Mouse (Mus musculus): Measurements from ENCODE around the gene Exd1. TPM values are rescaled to one million over a fixed set of nuclear protein-coding genes. Genes with fewer than 3 reads are reported as not detected.

Exd1 gene
- polyA plus RNA-seq, 2 experiments: 0.12 to 0.14 TPM

GRCm38 (mm10) chr2:119581571-119581970, 34.1 kb upstream of the Exd1 start:
- WGBS (ENCODE audit: insufficient replicate concordance): 74% methylated on average over 3 of the region's 3 CpGs
- Histone ChIP-seq H3K9me3 (ENCODE audit: control insufficient read depth, low read length) (no peaks in the 10 kb centered on the region), H3K36me3 (replicated peaks; ENCODE audit: control insufficient read depth, insufficient read depth, low read depth) (no peaks in the 10 kb centered on the region; the same call in none of the 2 replicates), H3K4me3 (ENCODE audit: insufficient read depth in 1 of 2, low read depth in 2 of 2, low read length in 2 of 2) (no peak overlapping the region), H3K4me2 (ENCODE audit: low read depth) (no peak overlapping the region), H3K9ac (replicated peaks) (no peak overlapping the region), H3K4me1 (replicated peaks; ENCODE audit: control insufficient read depth in 2 of 2, insufficient read depth in 2 of 2, low read length in 1 of 2) (no peaks in the 10 kb centered on the region), H3K27ac (no peak overlapping the region), H3K27me3 (ENCODE audit: control insufficient read depth, insufficient read depth, low read length) (no peaks in the 10 kb centered on the region)
- DNase-seq (ENCODE audit: low read depth in 3 of 3, low spot score in 3 of 3) (no peak), ATAC-seq (ENCODE audit: insufficient read depth) (no peak)
- TF ChIP-seq EP300 (IDR thresholded peaks at IDR 0.05; ENCODE audit: low read depth) (no peak), CTCF (IDR thresholded peaks at IDR 0.05; ENCODE audit: low read depth) (no peak)

- no peak overlapping the region for H3K27ac ChIP-seq
- H3K27me3 ChIP-seq (ENCODE audit: control insufficient read depth, insufficient read depth, low read length): no peaks in the 10 kb centered on the region
- H3K4me2 ChIP-seq (ENCODE audit: low read depth): no peak overlapping the region
- no peaks in the 10 kb centered on the region for H3K9me3 ChIP-seq (ENCODE audit: control insufficient read depth, low read length)
- no peak overlapping the region for H3K4me3 ChIP-seq (ENCODE audit: insufficient read depth in 1 of 2, low read depth in 2 of 2, low read length in 2 of 2)
- H3K9ac ChIP-seq (replicated peaks): no peak overlapping the region
- no peak for DNase-seq (ENCODE audit: low read depth in 3 of 3, low spot score in 3 of 3)
- TF ChIP-seq CTCF (IDR thresholded peaks at IDR 0.05; ENCODE audit: low read depth): no peak
- no peak for TF ChIP-seq EP300 (IDR thresholded peaks at IDR 0.05; ENCODE audit: low read depth)
- WGBS (ENCODE audit: insufficient replicate concordance): 86% methylated on average over 1 of the region's 1 CpGs
- ATAC-seq (ENCODE audit: insufficient read depth): no peak
- H3K4me1 ChIP-seq (replicated peaks; ENCODE audit: control insufficient read depth in 2 of 2, insufficient read depth in 2 of 2, low read length in 1 of 2): 0 out of 4 replicates have a peak, but pooled peaks cover 0 to 2% of the 10 kb centered on the region in 2 experiments
- H3K36me3 ChIP-seq (replicated peaks; ENCODE audit: control insufficient read depth, insufficient read depth, low read depth): no peaks in the 10 kb centered on the region; the same call in none of the 2 replicates
These were observed 25.0 kb upstream of the Exd1 start for GRCm38 (mm10) chr2:119572471-119572870.

- Histone ChIP-seq H3K9ac (replicated peaks) (no peak overlapping the region), H3K27me3 (ENCODE audit: control insufficient read depth, insufficient read depth, low read length) (no peaks in the 10 kb centered on the region), H3K36me3 (replicated peaks; ENCODE audit: control insufficient read depth, insufficient read depth, low read depth) (no peaks in the 10 kb centered on the region), H3K4me2 (ENCODE audit: low read depth) (no peak overlapping the region), H3K4me1 (replicated peaks; ENCODE audit: control insufficient read depth in 2 of 2, insufficient read depth in 2 of 2, low read length in 1 of 2) (0 out of 4 replicates have a peak, but pooled peaks cover 0 to 2% of the 10 kb centered on the region in 2 experiments), H3K4me3 (ENCODE audit: insufficient read depth in 1 of 2, low read depth in 2 of 2, low read length in 2 of 2) (no peak overlapping the region), H3K9me3 (ENCODE audit: control insufficient read depth, low read length) (no peaks in the 10 kb centered on the region), H3K27ac (no peak overlapping the region)
- TF ChIP-seq CTCF (IDR thresholded peaks at IDR 0.05; ENCODE audit: low read depth) (no peak), EP300 (IDR thresholded peaks at IDR 0.05; ENCODE audit: low read depth) (no peak)
- DNase-seq (ENCODE audit: low read depth in 3 of 3, low spot score in 3 of 3) (no peak), ATAC-seq (ENCODE audit: insufficient read depth) (no peak)
- WGBS (ENCODE audit: insufficient replicate concordance): 78% methylated on average over 7 of the region's 7 CpGs
These were observed 18.9 kb upstream of the Exd1 start for GRCm38 (mm10) chr2:119566182-119566855.

GRCm38 (mm10) chr2:119565284-119565683, 17.9 kb upstream of the Exd1 start:
- H3K4me2 ChIP-seq (ENCODE audit: low read depth): no peak overlapping the region
- no peak for ATAC-seq (ENCODE audit: insufficient read depth)
- WGBS (ENCODE audit: insufficient replicate concordance): 74% methylated on average over 4 of the region's 4 CpGs

GRCm38 (mm10) chr2:119561794-119562193, 14.4 kb upstream of the Exd1 start:
- TF ChIP-seq EP300 (IDR thresholded peaks at IDR 0.05; ENCODE audit: low read depth): no peak
- TF ChIP-seq CTCF (IDR thresholded peaks at IDR 0.05; ENCODE audit: low read depth): no peak
- H3K27me3 ChIP-seq (ENCODE audit: control insufficient read depth, insufficient read depth, low read length): no peaks in the 10 kb centered on the region
- no peak overlapping the region for H3K27ac ChIP-seq
- H3K9ac ChIP-seq (replicated peaks): no peak overlapping the region
- H3K4me2 ChIP-seq (ENCODE audit: low read depth): no peak overlapping the region
- H3K4me1 ChIP-seq (replicated peaks; ENCODE audit: control insufficient read depth in 2 of 2, insufficient read depth in 2 of 2, low read length in 1 of 2): peaks cover 0 to 7% of the 10 kb centered on the region in 2 experiments; a peak in 2 of 4 replicates
- H3K36me3 ChIP-seq (replicated peaks; ENCODE audit: control insufficient read depth, insufficient read depth, low read depth): no peaks in the 10 kb centered on the region
- H3K4me3 ChIP-seq (ENCODE audit: insufficient read depth in 1 of 2, low read depth in 2 of 2, low read length in 2 of 2): no peak overlapping the region
- no peak for DNase-seq (ENCODE audit: low read depth in 3 of 3, low spot score in 3 of 3)
- WGBS (ENCODE audit: insufficient replicate concordance): 45% methylated on average over 3 of the region's 3 CpGs
- H3K9me3 ChIP-seq (ENCODE audit: control insufficient read depth, low read length): no peaks in the 10 kb centered on the region
- no peak for ATAC-seq (ENCODE audit: insufficient read depth)

More at GRCm38 (mm10) chr2:119565284-119565683, 17.9 kb upstream of the Exd1 start:
- DNase-seq (ENCODE audit: low read depth in 3 of 3, low spot score in 3 of 3): no peak
- Histone ChIP-seq H3K9ac (replicated peaks) (no peak overlapping the region), H3K27me3 (ENCODE audit: control insufficient read depth, insufficient read depth, low read length) (no peaks in the 10 kb centered on the region), H3K36me3 (replicated peaks; ENCODE audit: control insufficient read depth, insufficient read depth, low read depth) (no peaks in the 10 kb centered on the region), H3K9me3 (ENCODE audit: control insufficient read depth, low read length) (no peaks in the 10 kb centered on the region), H3K4me1 (replicated peaks; ENCODE audit: control insufficient read depth in 2 of 2, insufficient read depth in 2 of 2, low read length in 1 of 2) (0 out of 4 replicates have a peak, but pooled peaks cover 0 to 2% of the 10 kb centered on the region in 2 experiments), H3K4me3 (ENCODE audit: insufficient read depth in 1 of 2, low read depth in 2 of 2, low read length in 2 of 2) (no peak overlapping the region), H3K27ac (no peak overlapping the region)
- TF ChIP-seq EP300 (IDR thresholded peaks at IDR 0.05; ENCODE audit: low read depth): no peak
- TF ChIP-seq CTCF (IDR thresholded peaks at IDR 0.05; ENCODE audit: low read depth): no peak

Data from liver, embryonic 14.5 days (tissue).